Comparison of ENCODE assay signal across 25 mouse cellular contexts in genomic region chr15:63411771-63412118, GRCm38 (mm10).
DNase-seq lines count a peak whose midpoint lies in the region; ATAC-seq and TF ChIP-seq lines count a peak whose summit lies in the region.
"Had no signal": no experiment of that assay in that cellular context is flagged by ENCODE, and none has a peak within 500 bp of the region (broad histone marks: within the 10 kb centered on the region; RNA-seq: fewer than 3 reads in every experiment).

No protein-coding gene starts in this region.

- no peaks in the 10 kb centered on the region for H3K79me2 ChIP-seq in myocyte (ENCODE audit: control insufficient read depth, insufficient read depth)

- no peaks in the 10 kb centered on the region for H3K36me3 ChIP-seq in kidney, postnatal 0 days (ENCODE audit: insufficient read depth, low read length)
- H3K36me3 ChIP-seq in myocyte (ENCODE audit: control insufficient read depth, insufficient read depth), result no peaks in the 10 kb centered on the region
- no peaks in the 10 kb centered on the region for H3K36me3 ChIP-seq in heart, embryonic 10.5 days
- H3K36me3 ChIP-seq: embryonic facial prominence, embryonic 15.5 days; forebrain, embryonic 12.5 days; G1E; heart, embryonic 15.5 days; hindbrain, embryonic 10.5 days; intestine, embryonic 15.5 days had no signal

- ATAC-seq in kidney, postnatal 0 days (replicated peaks; ENCODE audit: low FRiP score, low read depth), result no peak; the same call in 1 of the 2 replicates
- ATAC-seq: CD4-positive, CD25-positive, alpha-beta regulatory T cell, adult 4 months; forebrain, postnatal 0 days; intestine, embryonic 15.5 days had no signal

- H3K27ac ChIP-seq in kidney, postnatal 0 days, result no peak overlapping the region
- no peak overlapping the region for H3K27ac ChIP-seq in heart, embryonic 10.5 days
- H3K27ac ChIP-seq: embryonic facial prominence, embryonic 15.5 days; forebrain, embryonic 12.5 days; heart, embryonic 15.5 days; hindbrain, embryonic 10.5 days; hindbrain, embryonic 14.5 days; intestine, embryonic 15.5 days had no signal

- TF ChIP-seq CTCF in kidney, postnatal 0 days (IDR thresholded peaks at IDR 0.05; ENCODE audit: low read depth), result no peak

- H3ac ChIP-seq in myocyte (ENCODE audit: control insufficient read depth, insufficient read length), result no peak overlapping the region

- 54% methylated on average over 3 of the region's 3 CpGs for WGBS in kidney, postnatal 0 days
- 84% methylated on average over 3 of the region's 3 CpGs for WGBS in heart, embryonic 10.5 days

- no peak overlapping the region for H3K4me3 ChIP-seq in kidney, postnatal 0 days (replicated peaks; ENCODE audit: low read depth, low read length)
- no peak overlapping the region for H3K4me3 ChIP-seq in myocyte
- no peak overlapping the region for H3K4me3 ChIP-seq in heart, embryonic 10.5 days
- H3K4me3 ChIP-seq: embryonic facial prominence, embryonic 15.5 days; forebrain, embryonic 12.5 days; heart, embryonic 15.5 days; hindbrain, embryonic 10.5 days; intestine, embryonic 15.5 days had no signal

- H3K9me3 ChIP-seq in kidney, postnatal 0 days (replicated peaks; ENCODE audit: low read length), result no peaks in the 10 kb centered on the region
- no peaks in the 10 kb centered on the region for H3K9me3 ChIP-seq in heart, embryonic 10.5 days
- H3K9me3 ChIP-seq: embryonic facial prominence, embryonic 15.5 days; forebrain, embryonic 12.5 days; G1E; heart, embryonic 15.5 days; hindbrain, embryonic 10.5 days; intestine, embryonic 15.5 days had no signal

- no peak overlapping the region for H3K4me2 ChIP-seq in kidney, postnatal 0 days (ENCODE audit: low read length)
- H3K4me2 ChIP-seq in myocyte (ENCODE audit: low read depth), result peak overlapping the region; percentile 74
- H3K4me2 ChIP-seq: embryonic facial prominence, embryonic 15.5 days; forebrain, embryonic 12.5 days; heart, embryonic 11.5 days; heart, embryonic 15.5 days; hindbrain, embryonic 14.5 days; intestine, embryonic 15.5 days had no signal

- no peak overlapping the region for H3K9ac ChIP-seq in kidney, postnatal 0 days (ENCODE audit: low read depth, low read length)
- H3K9ac ChIP-seq: embryonic facial prominence, embryonic 15.5 days; forebrain, embryonic 12.5 days; forebrain, postnatal 0 days; heart, embryonic 15.5 days; hindbrain, embryonic 14.5 days; intestine, embryonic 15.5 days had no signal

- no peaks in the 10 kb centered on the region for H3K27me3 ChIP-seq in kidney, postnatal 0 days (ENCODE audit: insufficient read depth, low read length)
- H3K27me3 ChIP-seq in myocyte (ENCODE audit: control insufficient read depth, insufficient read depth, insufficient read length), result no peaks in the 10 kb centered on the region
- H3K27me3 ChIP-seq in heart, embryonic 10.5 days (ENCODE audit: insufficient read depth, poor library complexity, severe bottlenecking), result no peaks in the 10 kb centered on the region
- H3K27me3 ChIP-seq: embryonic facial prominence, embryonic 15.5 days; forebrain, embryonic 12.5 days; heart, embryonic 15.5 days; intestine, embryonic 15.5 days had no signal

- no peak for TF ChIP-seq POLR2A in myocyte (IDR thresholded peaks at IDR 0.05; ENCODE audit: insufficient read length, low read depth)

- peak; percentile 1 for DNase-seq in adrenal gland, adult 2 months
- DNase-seq in adrenal gland, postnatal 14 days, result no peak
- DNase-seq in kidney, postnatal 0 days (ENCODE audit: low spot score), result peak; percentile 52
- no peak for DNase-seq in kidney, postnatal 14 days
- peak; percentile 26 for DNase-seq in Muller cell, postnatal 12 days (ENCODE audit: inconsistent ontology term)
- DNase-seq in gastrocnemius, postnatal 10 days, result no peak
- DNase-seq in heart, embryonic 10.5 days (ENCODE audit: low spot score), result no peak
- DNase-seq: adrenal gland, adult 8-10 months; cerebellum, adult 11 months; cerebellum, adult 8-10 months; cerebellum, postnatal 14 days; embryo, embryonic 11 days; forebrain, postnatal 0 days; gastrocnemius, postnatal 25 days; heart, postnatal 14 days had no signal

- H3K4me1 ChIP-seq in kidney, postnatal 0 days (replicated peaks; ENCODE audit: insufficient read depth, low read length), result no peaks in the 10 kb centered on the region
- no peaks in the 10 kb centered on the region for H3K4me1 ChIP-seq in heart, embryonic 10.5 days
- H3K4me1 ChIP-seq: embryonic facial prominence, embryonic 15.5 days; forebrain, embryonic 12.5 days; heart, embryonic 15.5 days; hindbrain, embryonic 10.5 days; intestine, embryonic 15.5 days had no signal

TF ChIP-seq in myocyte, 11 proteins besides CTCF, POLR2A, EP300 and RAD21:
- no peak for TF ChIP-seq USF1 (IDR thresholded peaks at IDR 0.05; ENCODE audit: low read depth)
- 0 out of 2 replicates have a peak, but pooled peaks have one; percentile 32 for TF ChIP-seq CEBPB (IDR thresholded peaks at IDR 0.05; ENCODE audit: insufficient read depth, poor library complexity, severe bottlenecking)

Comparison
In these comparisons a context has a peak if more than half of its experiments do, and no peak if none do; other contexts are left out.
1. DNase-seq: peak in adrenal gland, adult 2 months (single experiment), kidney, postnatal 0 days (single experiment) and Muller cell, postnatal 12 days (single experiment); none in adrenal gland, postnatal 14 days (single experiment), kidney, postnatal 14 days (single experiment), gastrocnemius, postnatal 10 days (single experiment) and heart, embryonic 10.5 days (single experiment).